Mouse (Mus musculus) MEL (cell line): ENCODE results near the gene Rgl1. TPM values are rescaled to one million over a fixed set of nuclear protein-coding genes. Genes with fewer than 3 reads are reported as not detected.

ENCODE experiments used
- DNase-seq: peaks from one replicate; pipeline ENCODE4 v3.0.0; 2011; ENCODE audit warnings: low read depth, low spot score
- H3K27ac ChIP-seq: 2 replicates; pipeline ENCODE4 v1.5.1; 2012; ENCODE audit warnings: low read depth, mild to moderate bottlenecking, control low read depth, low read length, moderate library complexity; ENCODE audit not compliant: control insufficient read depth
- H3K27me3 ChIP-seq, 2 experiments: fragments of 150-350 bp in 1 of 2; sonication (generic) in 1 of 2; 2 replicates each; pipeline ENCODE4 v1.6.1; 2012; ENCODE audit warnings: low read length in 2 of 2, mild to moderate bottlenecking in 2 of 2, improper control_type of control experiment in 1 of 2, moderate library complexity in 1 of 2; ENCODE audit not compliant: insufficient read depth in 2 of 2, control insufficient read depth in 1 of 2
- H3K36me3 ChIP-seq, 2 experiments: 2 replicates each; pipeline ENCODE4 v1.6.1; 2012 to 2014; ENCODE audit warnings: low read length in 2 of 2, improper control_type of control experiment in 1 of 2, inconsistent platforms in 1 of 2, mild to moderate bottlenecking in 1 of 2; ENCODE audit not compliant: insufficient read depth in 2 of 2, control insufficient read depth in 1 of 2
- H3K4me1 ChIP-seq, 2 experiments: fragments of 150-350 bp in 1 of 2; sonication (generic) in 1 of 2; 2 replicates each; pipeline ENCODE4 v1.6.1; 2012; ENCODE audit warnings: low read length in 2 of 2, improper control_type of control experiment in 1 of 2, mild to moderate bottlenecking in 1 of 2; ENCODE audit not compliant: insufficient read depth in 2 of 2, control insufficient read depth in 1 of 2
- H3K4me3 ChIP-seq, 2 experiments: fragments of 150-350 bp in 1 of 2; sonication (generic) in 1 of 2; 2 replicates each; pipeline ENCODE4 v1.5.1; 2012; ENCODE audit warnings: low read depth in 2 of 2, low read length in 2 of 2, mild to moderate bottlenecking in 2 of 2, moderate library complexity in 2 of 2, control low read depth in 1 of 2, improper control_type of control experiment in 1 of 2; ENCODE audit not compliant: control insufficient read depth in 1 of 2, insufficient read depth in 1 of 2
- H3K79me2 ChIP-seq: 2 replicates; pipeline ENCODE4 v1.6.1; 2012; ENCODE audit warnings: mild to moderate bottlenecking, low read length, moderate library complexity; ENCODE audit not compliant: control insufficient read depth, poor library complexity, insufficient read depth
- H3K9ac ChIP-seq: 2 replicates; pipeline ENCODE4 v1.6.1; 2012; ENCODE audit warnings: low read depth, mild to moderate bottlenecking, control low read depth, low read length, moderate library complexity; ENCODE audit not compliant: control insufficient read depth, poor library complexity, severe bottlenecking
- H3K9me3 ChIP-seq: fragments of 150-350 bp; sonication (generic); replicated peaks from 2 replicates; pipeline ENCODE4 v1.6.1; 2012; ENCODE audit warnings: mild to moderate bottlenecking, low read length, improper control_type of control experiment, moderate library complexity; ENCODE audit not compliant: insufficient read depth
- CHD1 ChIP-seq: IDR thresholded peaks from 2 replicates; pipeline ENCODE4 v1.6.1; 2012; ENCODE audit warnings: low read depth, mild to moderate bottlenecking, inconsistent platforms, low read length, improper control_type of control experiment
- ELF1 ChIP-seq: IDR thresholded peaks from 2 replicates; pipeline ENCODE4 v1.6.1; 2014; ENCODE audit warnings: low read depth, mild to moderate bottlenecking, inconsistent platforms, low read length, improper control_type of control experiment, moderate library complexity
- ETS1 ChIP-seq: IDR thresholded peaks from 2 replicates; pipeline ENCODE4 v1.6.1; 2012; ENCODE audit warnings: low read depth, mild to moderate bottlenecking, inconsistent platforms, low read length, improper control_type of control experiment, moderate library complexity
- GABPA ChIP-seq: IDR thresholded peaks from 2 replicates; pipeline ENCODE4 v1.6.1; 2012; ENCODE audit warnings: low read depth, mild to moderate bottlenecking, inconsistent platforms, low read length, improper control_type of control experiment, moderate library complexity
- GATA1 ChIP-seq: IDR thresholded peaks from 2 replicates; pipeline ENCODE4 v1.6.1; 2011; ENCODE audit warnings: low read depth, low read length, improper control_type of control experiment
- HCFC1 ChIP-seq: IDR thresholded peaks from 2 replicates; pipeline ENCODE4 v1.6.1; 2012; ENCODE audit warnings: low read depth, mild to moderate bottlenecking, inconsistent platforms, low read length, improper control_type of control experiment, moderate library complexity
- JUND ChIP-seq: IDR thresholded peaks from 2 replicates; pipeline ENCODE4 v1.6.1; 2011; ENCODE audit warnings: low read depth, mild to moderate bottlenecking, improper control_type of control experiment, low read length
- MAX ChIP-seq: IDR thresholded peaks from 2 replicates; pipeline ENCODE4 v1.6.1; 2011; ENCODE audit warnings: low read length, improper control_type of control experiment
- MXI1 ChIP-seq: IDR thresholded peaks from 2 replicates; pipeline ENCODE4 v1.6.1; 2011; ENCODE audit warnings: mild to moderate bottlenecking, low read depth, low read length, improper control_type of control experiment
- POLR2AphosphoS2 ChIP-seq: IDR thresholded peaks from 2 replicates; pipeline ENCODE4 v1.6.1; 2011; ENCODE audit warnings: low read length, improper control_type of control experiment
- RAD21 ChIP-seq: IDR thresholded peaks from 2 replicates; pipeline ENCODE4 v1.6.1; 2011; ENCODE audit warnings: mild to moderate bottlenecking, low read depth, low read length, improper control_type of control experiment
- SIN3A ChIP-seq: IDR thresholded peaks from 2 replicates; pipeline ENCODE4 v1.6.1; 2012; ENCODE audit warnings: low read length, improper control_type of control experiment, inconsistent platforms
- SMC3 ChIP-seq: IDR thresholded peaks from 2 replicates; pipeline ENCODE4 v1.6.1; 2011; ENCODE audit warnings: low read depth, low read length, improper control_type of control experiment
- TBP ChIP-seq: IDR thresholded peaks from 2 replicates; pipeline ENCODE4 v1.8.0; 2011; ENCODE audit warnings: low read depth, low read length, improper control_type of control experiment
- TCF12 ChIP-seq: IDR thresholded peaks from 2 replicates; pipeline ENCODE4 v1.6.1; 2014; ENCODE audit warnings: low read depth, mild to moderate bottlenecking, inconsistent platforms, low read length, improper control_type of control experiment, moderate library complexity
- UBTF ChIP-seq: IDR thresholded peaks from 2 replicates; pipeline ENCODE4 v1.6.1; 2012; ENCODE audit warnings: low read depth, mild to moderate bottlenecking, inconsistent platforms, low read length, improper control_type of control experiment, moderate library complexity, borderline replicate concordance; ENCODE audit not compliant: insufficient read depth
- ZNF384 ChIP-seq: IDR thresholded peaks from 2 replicates; pipeline ENCODE4 v1.6.1; 2012; ENCODE audit warnings: low read depth, mild to moderate bottlenecking, inconsistent platforms, low read length, improper control_type of control experiment
- polyA plus RNA-seq, 2 experiments: library from polyadenylated mRNA; stranded (reverse) in 1 of 2; unstranded in 1 of 2; fragments of >175 nt in 1 of 2; fragments of >200 nt in 1 of 2; gene quantifications; 2 replicates each; pipeline versions ENCODE4 v1.2.1 to v1.2.4; 2012; ENCODE audit warnings: low replicate concordance in 2 of 2, low read depth in 1 of 2; ENCODE audit not compliant: insufficient read length in 2 of 2, insufficient read depth in 1 of 2, missing spikeins in 1 of 2
- total RNA-seq: library from RNA; depleted of rRNA; stranded (reverse); fragments of 300-350 nt; gene quantifications from 2 replicates; pipeline ENCODE4 v1.2.3, GENCODE M21; 2012

Gene Rgl1
- total and polyA plus RNA-seq, 3 experiments, result 0.12 to 0.39 TPM; not detected in 1

DNA sequence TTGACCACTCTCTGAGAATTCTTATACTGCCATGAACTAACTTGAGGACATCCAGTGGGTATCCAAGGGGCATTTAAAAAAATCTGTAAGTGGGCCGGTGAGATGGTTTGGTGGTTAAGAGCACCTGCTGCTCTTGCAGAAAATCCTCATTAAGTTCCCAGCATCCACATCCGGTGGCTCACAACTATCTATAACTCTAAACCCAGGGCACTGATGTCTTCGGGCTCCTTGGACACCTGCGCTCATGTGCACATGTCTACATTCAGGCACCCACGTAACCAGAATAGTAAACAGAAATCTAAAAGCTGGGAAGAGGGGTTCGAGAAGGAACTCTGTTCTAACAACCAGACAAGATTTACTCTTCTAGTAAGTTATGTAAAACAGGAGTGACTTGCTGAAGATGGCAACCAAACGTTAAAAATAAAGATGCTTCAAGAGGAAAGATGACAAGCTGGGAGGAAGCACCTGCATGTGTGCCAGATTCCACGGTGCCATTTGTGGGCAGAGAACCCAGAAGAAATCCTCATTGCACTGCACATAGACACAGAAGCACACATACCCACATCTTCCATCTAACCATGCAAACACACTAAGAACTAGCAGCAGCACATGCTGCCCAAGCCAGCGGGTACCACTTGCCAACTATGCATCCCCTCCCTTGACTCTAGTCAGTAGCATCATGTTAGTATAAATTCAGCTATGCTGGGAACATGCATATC, 172.2 kb downstream of the Rgl1 start:
- Histone ChIP-seq H3K9ac (no peak overlapping the region), H3K4me1 (peaks cover 0 to 30% of the 10 kb centered on the region in 2 experiments; a peak in 3 of 4 replicates)

DNA sequence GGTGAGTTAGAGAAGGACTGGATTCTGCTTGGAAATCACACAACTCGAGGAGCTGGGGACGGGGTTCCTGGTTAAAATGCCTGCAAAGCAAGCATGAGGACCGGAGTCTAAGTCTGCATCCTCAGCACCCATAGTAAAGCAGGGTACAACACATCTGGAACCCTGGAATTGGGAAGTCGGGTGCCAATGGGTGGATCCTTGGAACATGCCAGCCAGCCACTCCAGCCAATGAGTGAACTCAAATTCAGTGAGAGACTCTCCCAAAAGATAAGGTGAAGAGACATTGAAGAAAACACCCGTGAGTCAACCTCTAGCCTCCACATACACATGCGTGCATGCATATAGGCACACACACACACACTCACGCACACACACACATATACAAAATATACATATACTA, 172.8 kb downstream of the Rgl1 start:
- Histone ChIP-seq H3K9ac (no peak overlapping the region), H3K4me1 (peaks cover 0 to 30% of the 10 kb centered on the region in 2 experiments; a peak in 3 of 4 replicates), H3K27ac (no peak overlapping the region)

More for the DNA sequence above, 172.2 kb downstream of the Rgl1 start:
- H3K4me3 ChIP-seq, result no peak overlapping the region
- no peaks in the 10 kb centered on the region for H3K79me2 ChIP-seq
- H3K36me3 ChIP-seq, result peaks cover 0 to 17% of the 10 kb centered on the region in 2 experiments; a peak in 2 of 4 replicates
- H3K27me3 ChIP-seq, result no peaks in the 10 kb centered on the region
- no peaks in the 10 kb centered on the region for H3K9me3 ChIP-seq
- no peak overlapping the region for H3K27ac ChIP-seq
- TF ChIP-seq HCFC1, result no peak
- TF ChIP-seq MXI1, result no peak
- no peak for TF ChIP-seq ELF1
- no peak for TF ChIP-seq MAX
- no peak for TF ChIP-seq JUND
- no peak for TF ChIP-seq RAD21
- no peak for TF ChIP-seq UBTF
- TF ChIP-seq GABPA, result no peak
- TF ChIP-seq ETS1, result no peak
- TF ChIP-seq CHD1, result no peak
- no peak for TF ChIP-seq SIN3A
- TF ChIP-seq POLR2AphosphoS2, result no peak
- no peak for TF ChIP-seq TBP
- no peak for TF ChIP-seq SMC3
- TF ChIP-seq ZNF384, result no peak
- no peak for TF ChIP-seq TCF12
- DNase-seq, result no peak

More for the DNA sequence above, 172.8 kb downstream of the Rgl1 start:
- DNase-seq, result no peak
- Histone ChIP-seq H3K9me3 (no peaks in the 10 kb centered on the region), H3K79me2 (no peaks in the 10 kb centered on the region), H3K4me3 (no peak overlapping the region), H3K36me3 (peaks cover 0 to 17% of the 10 kb centered on the region in 2 experiments; a peak in 2 of 4 replicates), H3K27me3 (no peaks in the 10 kb centered on the region)
- TF ChIP-seq TCF12 (no peak), HCFC1 (no peak), UBTF (no peak), GATA1 (no peak)
